Mouse (Mus musculus): ENCODE results near the gene Zfp113.

GRCm38 (mm10) chr5:138160224-138160762 lies 4.7 kb upstream of the Zfp113 start:
- no peak for TF ChIP-seq USF2 (conservative IDR thresholded peaks at IDR 0.05; ENCODE audit: low read depth, low read length)
- TF ChIP-seq CTCF (conservative IDR thresholded peaks at IDR 0.05 in 1 of 2, IDR thresholded peaks at IDR 0.05 in 1 of 2; ENCODE audit: low read depth in 2 of 2, low read length in 2 of 2): no peak
- no peak for TF ChIP-seq POLR2A (IDR thresholded peaks at IDR 0.05; ENCODE audit: low read depth, low read length)
- no peak for TF ChIP-seq RCOR1 (conservative IDR thresholded peaks at IDR 0.05; ENCODE audit: low read depth, low read length)
- no peak for TF ChIP-seq ZNF384 (IDR thresholded peaks at IDR 0.05; ENCODE audit: low read depth, low read length)
